Mouse (Mus musculus) CH12.LX (cell line): ENCODE measurements around the gene Cd7.
"Not testable (repeated sequence)": the region's sequence is repeated elsewhere in the genome, so short reads cannot be mapped to it uniquely, and the experiment has no call there.

Experiments used
- EP300 ChIP-seq: IDR thresholded peaks from 2 replicates; pipeline ENCODE4 v1.6.1; 2011; ENCODE audit warnings: low read length, improper control_type of control experiment
- ETS1 ChIP-seq: conservative IDR thresholded peaks from 2 replicates; pipeline ENCODE4 v1.6.1; 2012; ENCODE audit warnings: low read depth, mild to moderate bottlenecking, inconsistent platforms, low read length, improper control_type of control experiment, moderate library complexity
- MAX ChIP-seq: IDR thresholded peaks from 2 replicates; pipeline ENCODE4 v1.6.1; 2011; ENCODE audit warnings: low read length, improper control_type of control experiment
- MXI1 ChIP-seq: IDR thresholded peaks from 2 replicates; pipeline ENCODE4 v1.6.1; 2011; ENCODE audit warnings: mild to moderate bottlenecking, low read depth, low read length, improper control_type of control experiment
- NELFE ChIP-seq: IDR thresholded peaks from 2 replicates; pipeline ENCODE4 v1.6.1; 2011; ENCODE audit warnings: low read depth, low read length, improper control_type of control experiment
- NRF1 ChIP-seq: IDR thresholded peaks from 2 replicates; pipeline ENCODE4 v1.6.1; 2014; ENCODE audit warnings: low read depth, mild to moderate bottlenecking, inconsistent platforms, low read length, improper control_type of control experiment, moderate library complexity
- POLR2A ChIP-seq: IDR thresholded peaks from 2 replicates; pipeline ENCODE4 v1.6.1; 2011; ENCODE audit warnings: low read depth, mild to moderate bottlenecking, improper control_type of control experiment, low read length
- POLR2AphosphoS2 ChIP-seq: IDR thresholded peaks from 2 replicates; pipeline ENCODE4 v1.6.1; 2011; ENCODE audit warnings: low read depth, low read length, improper control_type of control experiment

GRCm38 (mm10) chr11:121043025-121043424 lies 3.8 kb upstream of the Cd7 start:
- TF ChIP-seq MXI1, POLR2AphosphoS2, POLR2A, MAX, EP300, NELFE, NRF1: not testable (repeated sequence)
- TF ChIP-seq ETS1: peak; percentile 36; the same call in 1 of the 2 replicates
